Mouse (Mus musculus) limb, embryonic 11.5 days (tissue): ENCODE data around the gene Rae1. TPM values are rescaled to one million over a fixed set of nuclear protein-coding genes. Genes with fewer than 3 reads are reported as not detected.

ENCODE experiments used
- ATAC-seq: fragments of 200-750 bp; cut with Nextera tagmentation; 2 replicates; pipeline ENCODE4 v1.8.0; 2017; ENCODE audit warnings: low read depth; ENCODE audit not compliant: insufficient number of reproducible peaks, low FRiP score, low TSS enrichment
- DNase-seq: peaks from one replicate; pipeline ENCODE4 v3.0.0-alpha.2; 2015; ENCODE audit warnings: low spot score
- H3K27ac ChIP-seq: fragments of 300-500 bp; sonication (generic); replicated peaks from 2 replicates; pipeline ENCODE4 v1.5.1; 2014; ENCODE audit warnings: low read depth, mild to moderate bottlenecking, low read length
- H3K27me3 ChIP-seq: fragments of 300-500 bp; sonication (generic); 2 replicates; pipeline ENCODE4 v1.6.1; 2014; ENCODE audit warnings: mild to moderate bottlenecking, low read length, mixed read lengths; ENCODE audit not compliant: control insufficient read depth, insufficient read depth
- H3K36me3 ChIP-seq: fragments of 300-500 bp; sonication (generic); 2 replicates; pipeline ENCODE4 v1.6.1; 2014; ENCODE audit warnings: mild to moderate bottlenecking, low read length, moderate library complexity, mixed read lengths; ENCODE audit not compliant: control insufficient read depth, insufficient read depth
- H3K4me1 ChIP-seq: fragments of 300-500 bp; sonication (generic); 2 replicates; pipeline ENCODE4 v1.6.1; 2014; ENCODE audit warnings: low read length, mixed read lengths; ENCODE audit not compliant: control insufficient read depth, insufficient read depth
- H3K4me2 ChIP-seq: fragments of 300-500 bp; sonication (generic); 2 replicates; pipeline ENCODE4 v1.6.1; 2014; ENCODE audit warnings: low read depth, mild to moderate bottlenecking, moderate library complexity; ENCODE audit not compliant: severe bottlenecking
- H3K4me3 ChIP-seq: fragments of 300-500 bp; sonication (generic); 2 replicates; pipeline ENCODE4 v1.5.1; 2014; ENCODE audit warnings: low read depth, low read length
- H3K9ac ChIP-seq: fragments of 300-500 bp; sonication (generic); 2 replicates; pipeline ENCODE4 v1.6.1; 2014; ENCODE audit warnings: mild to moderate bottlenecking, low read length
- H3K9me3 ChIP-seq: fragments of 300-500 bp; sonication (generic); 2 replicates; pipeline ENCODE4 v1.6.1; 2016; ENCODE audit warnings: low read length; ENCODE audit not compliant: control insufficient read depth
- WGBS: fragments of 180-500 bp; shearing (Covaris S2); extraction: QIAGEN DNeasy Blood & Tissue Kit; methylation state at CpG from one replicate; pipeline ENCODE4 v1.1.7; 2014; 5-methylcytosine and 5-hydroxymethylcytosine counted together
- polyA plus RNA-seq: library from polyadenylated mRNA; unstranded; fragments of >200 nt; fragmentation: Nextera tagmentation; extraction: Ambion mirVana; gene quantifications from 2 replicates; pipeline ENCODE4 v1.2.1, GENCODE M21; 2014

Rae1 gene
- polyA plus RNA-seq, 1 experiment from 2014 or later = 172 TPM

DNA sequence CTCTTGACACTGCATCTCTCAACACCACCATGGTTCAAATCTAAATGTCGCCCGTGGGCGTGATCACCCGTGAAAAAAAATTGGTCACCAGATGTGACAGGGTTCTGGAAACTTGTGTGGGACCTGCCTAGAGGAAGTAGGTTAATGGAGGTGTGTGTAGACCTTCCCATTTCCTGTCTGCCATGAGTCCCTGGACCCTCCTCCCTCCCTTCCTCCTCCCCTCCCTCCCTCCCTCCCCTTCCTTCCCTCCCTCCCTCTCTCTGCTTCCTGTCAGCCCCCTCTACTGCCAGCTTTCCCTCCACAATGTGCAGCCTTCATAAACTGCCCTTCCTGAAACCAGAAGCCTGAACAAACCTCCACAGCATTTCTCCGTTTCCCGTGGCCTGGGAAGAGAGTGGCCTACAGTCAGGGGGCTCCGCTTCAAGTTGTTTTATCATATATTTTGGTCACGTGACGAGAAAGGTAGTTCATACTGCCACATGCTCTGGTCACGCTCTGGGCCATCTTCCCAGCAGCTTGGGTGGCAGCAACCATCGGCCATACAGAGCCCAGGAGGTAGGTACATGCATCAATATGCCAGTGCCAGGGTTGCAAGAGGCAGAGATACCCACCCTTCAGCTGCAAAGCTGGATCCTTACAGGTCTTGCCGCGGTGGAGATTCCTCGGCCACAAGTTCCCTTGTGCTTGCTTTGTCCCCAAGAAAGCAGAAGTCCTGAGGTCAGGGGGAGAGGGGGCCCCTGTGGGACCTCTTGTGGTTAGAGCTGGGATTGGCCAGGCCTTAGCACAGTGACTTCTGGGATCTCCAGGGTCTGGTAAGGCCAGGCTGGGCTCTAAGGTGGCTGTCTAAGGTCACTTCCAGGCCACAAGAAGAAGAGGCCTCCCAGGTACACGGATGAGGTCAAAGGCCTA is 61.8 kb downstream of the Rae1 start:
- Histone ChIP-seq H3K9ac (no peak overlapping the region), H3K27ac (peak overlapping the region; percentile 45; the same call in 1 of the 2 replicates), H3K4me1 (peaks cover 12% of the 10 kb centered on the region), H3K4me2 (no peak overlapping the region), H3K4me3 (no peak overlapping the region), H3K9me3 (no peaks in the 10 kb centered on the region), H3K36me3 (no peaks in the 10 kb centered on the region), H3K27me3 (no peaks in the 10 kb centered on the region)
- 72% methylated on average over 15 of the region's 15 CpGs for WGBS
- ATAC-seq (no peak), DNase-seq (no peak)

DNA sequence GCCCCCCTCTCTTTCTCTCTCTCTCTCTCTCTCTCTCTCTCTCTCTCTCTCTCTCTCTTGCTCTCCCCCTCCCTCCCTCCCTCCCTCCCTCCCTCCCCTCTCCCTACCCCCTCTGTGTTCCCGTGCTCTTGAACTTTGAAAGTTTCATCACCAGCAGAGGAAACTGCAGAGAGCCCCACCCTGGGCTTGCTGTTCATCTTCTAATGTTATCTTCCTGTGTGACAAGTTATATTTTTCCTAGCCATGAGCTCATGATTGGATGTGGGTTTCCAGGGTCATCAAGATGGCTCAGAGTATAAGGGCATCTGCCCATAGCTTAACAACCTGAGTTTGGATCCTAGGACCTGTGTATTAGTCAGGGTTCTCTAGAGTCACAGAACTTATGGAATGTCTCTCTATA is 63.3 kb downstream of the Rae1 start:
- no peaks in the 10 kb centered on the region for H3K9me3 ChIP-seq
- no peaks in the 10 kb centered on the region for H3K27me3 ChIP-seq
- no peak overlapping the region for H3K4me3 ChIP-seq
- no peak for DNase-seq
- 60% methylated on average over 1 of the region's 1 CpGs for WGBS
- H3K4me2 ChIP-seq = no peak overlapping the region
- ATAC-seq = no peak
- H3K4me1 ChIP-seq = peaks cover 12% of the 10 kb centered on the region
- no peak overlapping the region for H3K9ac ChIP-seq
- H3K27ac ChIP-seq = no peak overlapping the region
- H3K36me3 ChIP-seq = no peaks in the 10 kb centered on the region

- DNase-seq = no peak
Observed at GRCm38 (mm10) chr2:173064864-173065263, 64.9 kb downstream of the Rae1 start.

More at GRCm38 (mm10) chr2:173064864-173065263, 64.9 kb downstream of the Rae1 start:
- Histone ChIP-seq H3K9me3 (no peaks in the 10 kb centered on the region), H3K4me1 (peaks cover 12% of the 10 kb centered on the region), H3K27me3 (no peaks in the 10 kb centered on the region), H3K36me3 (no peaks in the 10 kb centered on the region), H3K4me2 (no peak overlapping the region), H3K27ac (no peak overlapping the region), H3K9ac (no peak overlapping the region), H3K4me3 (no peak overlapping the region)
- ATAC-seq = no peak
- 92% methylated on average over 2 of the region's 2 CpGs for WGBS

Other genes with a start within 250 kb of the Rae1 start
- gene Bmp7, start 59.8 kb upstream of the Rae1 start, polyA plus RNA-seq = 38.1 and 40.9 TPM in 2 replicates
- 0.95 and 1.7 TPM in 2 replicates for gene Spo11, start 22.4 kb upstream of the Rae1 start, polyA plus RNA-seq
- gene Rbm38, start 20.4 kb downstream of the Rae1 start, polyA plus RNA-seq = 66.5 and 69.4 TPM in 2 replicates
- 0.11 TPM in 1 of 2 replicates, not detected in the other for gene Ctcfl, start 119.4 kb downstream of the Rae1 start, polyA plus RNA-seq
- gene Pck1, start 152.9 kb downstream of the Rae1 start, polyA plus RNA-seq = 0.05 and 0.23 TPM in 2 replicates
- not detected in 2 replicates for gene Zbp1, start 218.8 kb downstream of the Rae1 start, polyA plus RNA-seq